Mouse (Mus musculus) heart, postnatal 10 days (tissue): Measurements from ENCODE around the gene Vmn1r66. TPM values are rescaled to one million over a fixed set of nuclear protein-coding genes. Genes with fewer than 3 reads are reported as not detected.
"Not testable (repeated sequence)": the region's sequence is repeated elsewhere in the genome, so short reads cannot be mapped to it uniquely, and the experiment has no call there.

Experiments
- DNase-seq, 2 experiments: peaks; one replicate each; pipeline ENCODE4 v3.0.0; 2021
- intact Hi-C: fragments of 180-260 bp; cut with DNase I; formaldehyde crosslinking; loops from one replicate; pipeline ENCODE4 v1.15.1; 2025
- total RNA-seq, 2 experiments: library from RNA; stranded (reverse); gene quantifications; 2 replicates each; pipeline ENCODE4 v1.2.3; 2021

Vmn1r66 gene
- total RNA-seq = not detected

DNA sequence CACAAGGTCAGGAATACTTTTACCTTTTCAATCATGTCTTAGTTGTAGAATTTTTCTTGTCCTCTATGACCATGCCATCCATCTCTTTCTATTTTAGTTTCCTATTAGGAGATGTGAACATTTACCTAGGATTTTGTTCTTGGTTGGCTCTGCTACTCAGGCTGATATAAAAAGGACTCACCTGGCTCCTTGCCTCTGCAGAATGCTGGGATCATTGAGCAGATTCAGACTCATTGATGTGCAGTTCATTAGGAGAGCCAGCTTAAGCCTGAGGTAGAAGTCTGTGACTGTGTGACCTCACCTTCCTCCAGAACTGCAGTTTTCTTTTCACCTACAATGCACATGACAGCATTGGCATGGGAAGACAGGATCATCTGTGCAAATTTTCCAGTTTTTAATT is at the start of gene Vmn1r66:
Gene Vmn1r66, minus strand, starts transcription at position 101 of the 400 bp plus-strand sequence.
- intact Hi-C loops = no loop called here
- DNase-seq = no peak

DNA sequence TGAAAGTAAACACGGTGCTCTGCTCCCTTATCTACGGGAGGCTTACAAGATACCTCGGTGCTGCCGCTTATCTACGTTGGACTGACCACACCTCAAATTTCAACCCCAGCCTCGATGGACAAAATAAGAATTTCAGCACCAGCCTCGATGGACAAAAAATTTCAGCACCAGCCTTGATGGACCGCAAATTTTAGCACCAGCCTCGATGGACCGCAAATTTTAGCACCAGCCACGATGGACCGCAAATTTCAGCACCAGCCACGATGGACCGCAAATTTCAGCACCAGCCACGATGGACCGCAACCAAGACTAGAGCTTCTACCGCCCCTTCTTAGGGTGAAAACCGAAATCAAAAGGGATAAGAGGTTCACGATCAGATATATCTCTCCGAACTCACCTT is 47.7 kb upstream of the Vmn1r66 start:
- intact Hi-C loops, DNase-seq: not testable (repeated sequence)

DNA sequence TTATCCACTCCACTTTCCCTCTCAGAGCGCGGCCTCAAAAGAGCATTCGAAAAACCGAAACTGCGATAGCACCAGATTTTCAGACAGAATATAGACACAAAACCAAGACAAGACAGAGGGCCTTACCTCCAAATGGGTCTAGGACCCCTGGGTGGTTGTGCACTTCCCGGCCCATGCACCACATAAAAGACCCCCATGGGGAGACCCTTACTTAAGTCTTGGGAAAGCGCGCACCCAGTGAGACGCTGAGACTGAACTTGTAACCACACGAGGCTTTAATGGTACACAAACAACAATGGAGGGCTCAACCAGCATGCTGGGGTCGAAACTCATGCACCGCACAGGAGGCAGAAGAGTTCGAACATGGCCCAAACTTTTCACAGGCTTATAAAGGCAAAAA is 25.7 kb downstream of the Vmn1r66 start:
- intact Hi-C loops = no loop called here
- no peak for DNase-seq

DNA sequence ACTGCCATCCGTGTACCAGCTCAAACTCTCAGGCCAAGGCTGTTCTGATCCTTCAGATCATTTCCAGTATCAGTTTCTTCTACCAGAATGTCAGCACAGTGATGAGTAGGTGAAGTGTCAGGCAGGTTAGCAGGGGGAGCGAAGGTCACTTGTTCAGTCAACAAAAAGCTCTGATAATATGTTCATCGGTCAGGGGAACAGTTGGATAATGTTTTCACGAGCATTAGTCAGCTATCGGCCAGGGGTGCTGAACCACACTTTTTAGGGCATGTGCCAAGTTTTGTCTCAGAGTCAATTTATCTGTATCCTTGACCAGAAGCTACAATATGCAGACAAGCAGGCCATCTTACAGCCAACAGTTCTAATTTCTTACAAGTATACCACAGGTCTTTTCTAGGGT is 28.7 kb downstream of the Vmn1r66 start:
- intact Hi-C loops = no loop called here
- DNase-seq = no peak

Other genes starting within 250 kb of the Vmn1r66 start
- gene Vmn2r50, start 224.7 kb downstream of the Vmn1r66 start, total RNA-seq = not detected
- gene Vmn2r51, start 172.3 kb downstream of the Vmn1r66 start, total RNA-seq = not detected
- gene Vmn2r52, start 101.4 kb downstream of the Vmn1r66 start, total RNA-seq = not detected
- not detected for gene Vmn1r67, start 165.3 kb upstream of the Vmn1r66 start, total RNA-seq
- 1 to 10 TPM; 2.5 to 3.3 TPM for gene Zik1, start 217.4 kb upstream of the Vmn1r66 start, total RNA-seq